Mouse (Mus musculus) liver, adult (tissue): ENCODE results near the gene Mettl7a1.

Source experiments
- GATA4 ChIP-seq: IDR thresholded peaks from 2 replicates; pipeline ENCODE4 v1.6.1; 2014; ENCODE audit warnings: mild to moderate bottlenecking, low read length; ENCODE audit not compliant: insufficient replicate concordance

Mettl7a1 gene

DNA sequence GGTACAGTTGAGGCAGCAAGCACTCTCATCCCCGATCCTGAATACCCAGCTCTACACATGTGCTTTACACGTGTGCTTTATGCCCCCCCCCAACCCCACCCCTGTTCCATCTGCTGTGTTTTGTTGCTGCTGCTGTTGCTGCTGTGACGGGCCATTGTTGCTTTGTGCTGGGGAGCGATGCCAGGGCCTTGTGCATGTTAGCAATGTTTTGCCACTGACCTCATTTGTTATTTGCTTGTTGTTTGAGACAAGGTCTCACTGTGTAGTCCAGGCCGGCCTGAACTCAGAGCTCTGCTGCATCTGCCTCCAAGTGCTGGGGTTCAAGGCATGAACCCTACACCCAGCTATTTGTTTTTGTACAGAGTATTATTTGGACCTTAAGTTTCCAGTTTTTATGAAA, 13.1 kb upstream of the Mettl7a1 start:
- TF ChIP-seq GATA4, result no peak

DNA sequence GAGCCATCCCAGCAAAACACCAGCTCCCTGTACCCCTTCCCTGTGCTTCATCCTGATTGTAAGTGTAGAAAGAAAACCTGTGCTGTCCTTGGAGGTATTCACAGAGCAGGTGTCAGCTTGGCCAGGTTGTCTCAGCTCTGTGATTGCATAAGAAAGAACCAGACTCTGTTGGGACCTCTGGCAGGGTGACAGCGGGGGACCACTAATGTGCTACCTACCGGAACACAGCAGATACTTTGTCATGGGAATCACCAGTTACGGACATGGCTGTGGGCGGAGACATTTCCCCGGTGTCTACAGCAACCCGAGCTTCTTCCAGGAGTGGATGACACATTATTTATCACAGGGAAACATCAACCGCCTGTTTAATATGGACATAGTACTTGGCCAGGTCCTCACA, 11.6 kb upstream of the Mettl7a1 start:
- TF ChIP-seq GATA4, result no peak

DNA sequence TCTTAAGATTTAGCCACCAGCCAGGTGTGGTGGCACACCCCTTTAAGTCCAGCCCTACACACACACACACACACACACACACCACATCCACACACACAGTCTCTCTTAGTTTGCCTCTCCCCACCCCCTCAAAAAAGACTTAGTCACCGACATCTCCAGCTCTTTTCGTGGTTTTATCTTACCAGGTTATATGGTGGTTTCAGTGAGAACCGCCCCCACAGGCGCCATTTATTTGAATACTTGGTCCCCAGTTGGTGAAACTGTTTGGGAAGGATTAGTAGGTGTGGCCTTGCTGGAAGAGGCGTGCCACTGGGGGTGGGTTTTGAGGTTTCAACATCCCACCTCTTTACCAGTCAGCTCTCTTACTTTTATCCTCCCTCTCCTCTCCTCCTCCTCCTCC, 6.1 kb upstream of the Mettl7a1 start:
- TF ChIP-seq GATA4, result no peak

DNA sequence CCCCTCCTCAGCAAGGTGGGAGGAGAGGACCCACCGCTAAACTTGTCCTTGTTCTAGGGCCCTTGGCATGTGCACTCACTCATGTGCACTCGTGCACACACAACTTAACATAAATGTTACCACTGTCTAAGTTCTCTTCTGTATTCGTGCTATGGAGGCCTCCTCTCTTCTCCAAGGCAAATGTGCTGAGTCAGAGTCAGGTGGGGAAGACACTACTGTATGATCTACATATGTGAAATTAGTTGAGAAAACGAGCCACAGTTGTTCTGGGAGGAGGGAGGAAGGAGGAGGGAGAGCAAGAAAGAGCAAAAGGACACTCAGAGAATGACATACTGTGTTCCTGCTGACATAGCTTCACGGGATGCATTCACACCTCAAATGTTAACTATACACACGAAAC, 3.4 kb upstream of the Mettl7a1 start:
- TF ChIP-seq GATA4, result no peak

DNA sequence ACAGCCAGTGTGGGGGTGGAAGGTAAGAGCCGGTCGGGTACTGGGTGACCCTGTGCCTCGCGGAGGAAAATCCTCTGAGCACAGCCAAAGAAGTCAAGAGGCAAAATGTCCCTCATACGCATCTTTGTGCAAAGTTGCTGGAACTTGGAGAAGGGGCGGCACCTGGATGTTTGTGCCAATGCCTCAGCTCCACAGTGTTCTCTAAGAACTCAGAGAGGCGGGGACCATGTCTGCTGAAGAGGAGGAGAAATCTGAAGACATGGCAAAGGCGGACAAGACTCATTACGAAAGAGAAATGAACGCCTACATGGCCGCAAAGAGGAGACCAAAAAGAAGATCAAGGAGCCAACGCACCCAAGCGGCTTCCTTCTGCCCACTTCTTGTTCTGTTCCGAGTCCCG, 2.4 kb upstream of the Mettl7a1 start:
- TF ChIP-seq GATA4, result no peak

DNA sequence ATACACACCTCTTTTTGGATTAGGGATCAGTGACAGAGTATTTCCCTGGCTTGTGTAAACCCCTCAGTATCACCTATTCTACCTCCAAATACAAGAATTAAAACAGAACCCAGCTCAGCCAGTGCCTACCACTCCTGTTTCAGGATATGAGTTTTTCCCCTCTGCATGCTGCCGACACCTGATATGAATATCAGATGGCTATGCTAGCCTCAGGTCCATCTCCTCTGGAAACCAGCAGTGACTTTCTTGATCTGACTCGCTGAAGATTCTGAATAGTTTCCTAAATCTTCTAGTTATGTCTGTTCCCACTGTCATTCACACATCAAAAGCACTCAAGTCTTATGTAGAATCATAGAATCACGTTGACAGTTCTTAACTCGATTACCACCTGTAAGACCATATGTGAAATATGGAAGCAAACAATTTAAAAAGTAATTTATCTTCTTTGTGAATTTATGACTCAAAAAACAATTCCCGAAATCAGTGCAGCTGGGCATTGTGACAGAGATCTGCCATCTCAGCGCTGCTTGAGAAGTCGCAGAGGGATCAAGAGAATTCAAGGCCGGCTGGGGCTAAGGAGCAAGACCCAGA, 417 bp upstream of the Mettl7a1 start:
- TF ChIP-seq GATA4, result no peak

DNA sequence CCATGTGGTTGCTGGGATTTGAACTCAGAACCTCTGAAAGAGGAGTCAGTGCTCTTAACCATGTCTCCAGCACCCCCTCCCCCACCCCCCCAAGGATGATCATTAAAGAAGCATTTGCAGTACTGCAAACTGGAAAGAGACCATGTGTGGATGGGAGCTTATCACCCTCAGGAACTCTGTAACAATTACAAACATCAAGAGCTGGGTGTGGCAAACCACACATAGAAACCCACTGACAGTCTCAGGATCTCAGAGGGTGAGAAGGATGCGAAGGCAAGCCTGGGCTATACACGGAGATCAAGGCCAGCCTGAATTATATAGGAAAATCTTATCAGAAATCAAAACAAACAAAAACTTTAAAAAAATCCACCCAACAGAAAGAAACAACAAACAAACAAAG, 2.3 kb downstream of the Mettl7a1 start:
- no peak for TF ChIP-seq GATA4

DNA sequence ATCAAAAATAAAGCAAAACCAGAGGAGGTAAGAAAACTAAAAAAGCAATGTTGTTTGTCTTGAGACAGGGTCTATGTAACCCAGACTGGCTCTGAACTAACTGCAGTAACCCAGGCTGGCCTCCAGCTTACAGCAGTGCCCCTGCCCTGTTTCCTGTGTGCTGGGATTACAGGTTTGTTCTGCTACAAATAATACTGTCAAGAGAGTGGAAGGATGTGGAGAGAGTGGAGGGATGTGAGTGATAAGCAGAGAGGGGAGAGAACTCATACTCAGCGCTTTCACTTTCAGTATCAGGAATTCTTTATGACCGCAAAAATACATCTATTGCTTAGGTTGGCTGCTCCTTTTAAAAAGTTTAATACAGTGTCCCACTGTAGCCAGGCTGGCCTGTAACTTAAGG, 8.4 kb downstream of the Mettl7a1 start:
- peak; percentile 49; the same call in 1 of the 2 replicates for TF ChIP-seq GATA4

DNA sequence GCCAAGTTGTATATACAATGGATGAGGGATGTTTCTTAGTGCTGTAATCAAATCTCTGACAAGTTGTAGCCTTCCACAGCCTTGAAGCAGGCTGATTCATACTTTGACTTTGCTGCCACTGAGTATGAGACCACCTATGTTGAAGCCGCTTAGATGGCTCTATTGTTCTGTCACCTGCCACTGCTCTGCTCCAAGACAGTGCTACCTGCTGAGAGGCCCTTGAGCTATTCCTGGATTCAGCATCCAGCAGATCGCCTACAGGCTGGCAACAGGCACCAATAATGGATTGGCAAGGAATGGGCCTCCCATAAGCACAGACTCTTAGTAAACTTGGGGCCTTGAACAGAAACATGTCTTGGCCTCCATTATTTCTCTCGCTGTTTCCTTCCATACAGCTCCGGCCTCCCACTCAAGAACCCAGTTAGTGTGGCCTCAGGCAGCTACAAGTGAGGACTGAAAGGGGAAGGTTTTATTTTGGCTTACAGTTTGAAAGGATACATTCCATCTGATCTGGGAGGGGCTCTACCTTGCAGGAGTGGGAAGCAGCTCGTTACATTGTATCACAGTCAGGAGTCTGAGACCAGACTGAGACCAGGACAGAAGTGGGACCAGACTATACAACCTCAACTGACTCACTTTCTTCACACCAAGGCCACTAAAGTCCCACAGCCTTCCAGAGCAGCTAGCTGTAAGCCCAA, 10.7 kb downstream of the Mettl7a1 start:
- TF ChIP-seq GATA4, result no peak

DNA sequence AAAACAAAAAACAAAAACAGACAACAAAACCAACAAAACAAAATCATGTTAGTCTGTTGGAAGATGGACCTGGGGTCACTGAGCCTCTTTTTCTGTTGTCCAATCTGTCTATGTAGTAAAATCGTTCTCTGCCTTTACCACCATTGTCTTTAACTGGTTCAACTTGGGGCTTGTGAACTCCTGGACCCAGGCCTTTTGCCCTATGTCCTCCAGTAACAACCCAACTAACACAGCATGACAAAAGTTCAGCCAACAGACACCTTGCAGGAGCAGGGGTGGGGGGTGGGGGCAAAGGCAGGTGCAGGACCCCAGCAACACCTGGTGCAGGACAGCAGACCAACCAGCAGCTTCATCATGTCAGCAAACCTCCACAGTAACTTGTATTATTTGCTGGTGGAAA, 15.9 kb downstream of the Mettl7a1 start:
- no peak for TF ChIP-seq GATA4

DNA sequence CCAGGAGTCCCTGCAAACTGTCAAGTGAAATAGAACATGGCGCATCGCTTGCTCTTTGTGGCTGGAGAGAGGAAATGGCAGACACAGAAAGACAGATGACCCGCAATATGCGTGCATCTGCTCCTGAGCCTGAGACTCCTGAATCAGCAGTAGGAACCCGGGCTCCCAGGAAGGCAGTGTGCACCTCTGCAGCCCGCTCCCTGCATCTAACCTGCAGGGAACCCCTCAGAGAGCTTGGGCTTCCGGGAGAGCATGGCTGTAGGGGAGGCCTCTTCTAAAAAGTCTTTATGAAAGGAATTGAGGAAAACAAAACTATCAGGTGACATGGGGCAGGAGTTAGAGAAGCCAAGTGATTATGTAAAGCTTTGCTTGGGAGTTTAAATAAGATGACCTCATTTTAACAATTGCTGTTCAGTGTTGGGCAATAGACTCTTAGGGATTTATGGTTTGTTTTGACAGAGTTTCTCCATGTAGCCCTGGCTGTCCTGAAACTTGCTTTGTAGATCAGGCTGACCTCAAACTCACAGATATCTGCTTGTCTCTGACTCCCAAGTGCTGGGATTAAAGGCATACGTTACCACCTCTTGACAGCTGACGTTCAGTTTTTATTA, 16.5 kb downstream of the Mettl7a1 start:
- TF ChIP-seq GATA4, result no peak

DNA sequence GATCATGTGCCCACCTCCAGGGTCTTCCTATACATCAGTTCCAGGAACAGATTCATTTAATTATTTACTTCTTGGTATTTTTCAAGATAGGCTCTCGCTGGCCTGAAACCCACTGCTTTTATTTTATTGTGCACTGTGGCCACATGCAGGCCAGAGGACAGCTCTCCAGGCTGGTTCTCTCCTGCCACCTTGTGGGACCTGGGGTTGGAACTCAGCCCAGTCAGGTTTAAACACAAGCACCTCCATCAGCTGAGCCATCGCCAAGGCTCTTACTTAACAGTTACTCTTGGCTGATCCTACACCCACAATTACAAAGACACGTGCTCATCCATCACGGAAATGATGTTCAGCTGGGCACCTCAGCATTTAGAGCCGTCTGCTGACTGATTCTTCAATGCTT, 17.2 kb downstream of the Mettl7a1 start:
- TF ChIP-seq GATA4, result no peak

DNA sequence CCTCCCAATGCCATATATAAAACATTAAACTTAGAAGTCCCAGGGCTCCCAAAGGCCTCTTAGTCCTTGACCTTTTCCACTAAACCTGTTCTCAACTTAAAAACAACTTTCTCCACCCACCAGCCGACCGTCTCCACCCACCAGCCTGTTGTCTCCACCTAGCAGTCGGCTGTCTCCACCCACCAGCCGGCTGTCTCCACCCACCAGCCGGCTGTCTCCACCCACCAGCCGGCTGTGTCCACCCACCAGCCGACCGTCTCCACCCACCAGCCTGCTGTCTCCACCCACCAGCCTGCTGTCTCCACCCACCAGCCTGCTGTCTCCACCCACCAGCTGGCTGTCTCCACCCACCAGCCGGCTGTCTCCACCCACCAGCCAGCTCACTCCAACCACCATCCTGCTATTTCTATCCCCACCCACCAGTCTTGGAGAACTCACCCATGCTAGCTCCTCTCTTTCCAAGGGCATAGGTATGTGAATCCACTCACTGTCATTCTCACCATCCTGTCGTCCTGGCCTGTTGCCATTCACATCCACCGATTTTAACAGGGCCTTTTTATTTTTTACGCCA, 20.2 kb downstream of the Mettl7a1 start:
- TF ChIP-seq GATA4, result no peak

DNA sequence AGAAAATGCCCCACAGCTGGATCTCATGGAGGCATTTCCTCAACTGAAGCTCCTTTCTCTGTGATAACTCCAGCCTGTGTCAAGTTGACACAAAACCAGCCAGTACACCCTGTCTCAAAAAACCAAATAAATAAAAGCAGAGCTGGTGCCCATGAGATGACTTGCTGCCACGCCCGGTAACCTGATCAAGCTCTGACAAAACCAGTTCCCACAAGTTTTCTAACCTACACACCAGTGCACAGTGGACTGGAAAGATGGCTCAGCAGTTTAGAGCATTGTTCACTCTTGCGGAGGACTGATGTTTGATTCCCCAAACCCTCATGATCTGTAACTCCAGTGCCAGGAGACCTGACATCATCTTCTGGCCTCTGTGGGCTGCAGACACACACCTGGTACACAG, 21.3 kb downstream of the Mettl7a1 start:
- TF ChIP-seq GATA4, result no peak

DNA sequence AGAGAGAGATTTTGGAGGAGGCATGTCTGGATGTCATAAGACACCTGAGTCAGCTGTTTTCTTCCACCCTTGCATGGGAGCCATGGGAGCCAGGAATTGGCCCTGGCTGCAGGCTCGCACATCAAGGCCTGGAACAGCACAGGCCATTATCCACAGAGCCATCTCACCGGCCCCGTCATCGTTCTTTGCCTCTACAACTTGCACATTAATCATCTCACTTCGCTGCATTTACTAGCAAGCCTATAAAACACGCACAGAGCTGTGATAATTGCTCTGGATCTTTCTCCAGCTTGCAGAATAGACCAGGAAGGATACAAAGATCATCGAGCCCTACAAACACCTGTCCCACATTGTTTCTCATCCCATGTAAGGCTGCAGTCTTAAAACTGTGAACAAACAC, 26.8 kb downstream of the Mettl7a1 start:
- TF ChIP-seq GATA4, result no peak

DNA sequence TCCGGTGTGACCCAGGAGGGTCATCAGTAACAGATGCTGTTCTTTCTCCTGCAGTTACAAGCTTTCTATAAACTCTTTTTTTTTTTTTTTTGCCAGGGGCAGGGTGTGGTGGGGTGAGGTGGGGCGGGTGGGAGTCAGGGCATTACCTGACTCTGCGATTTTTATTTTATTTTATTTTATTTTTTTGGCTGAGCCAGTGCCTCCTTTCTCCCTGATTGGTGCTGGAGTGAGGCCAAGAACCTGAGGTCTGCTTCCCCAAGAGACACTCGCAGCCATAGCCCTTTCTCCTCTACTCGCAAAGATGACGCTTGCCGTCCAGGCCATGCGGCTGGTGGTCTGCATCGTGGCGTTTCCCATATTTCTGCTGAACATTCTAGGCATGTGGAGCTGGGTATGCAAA, 30.7 kb downstream of the Mettl7a1 start, which contains the start of gene Mettl7a3:
Gene Mettl7a3 (plus strand): TSS at position 301 of the 400 bp plus-strand sequence.
- no peak for TF ChIP-seq GATA4

DNA sequence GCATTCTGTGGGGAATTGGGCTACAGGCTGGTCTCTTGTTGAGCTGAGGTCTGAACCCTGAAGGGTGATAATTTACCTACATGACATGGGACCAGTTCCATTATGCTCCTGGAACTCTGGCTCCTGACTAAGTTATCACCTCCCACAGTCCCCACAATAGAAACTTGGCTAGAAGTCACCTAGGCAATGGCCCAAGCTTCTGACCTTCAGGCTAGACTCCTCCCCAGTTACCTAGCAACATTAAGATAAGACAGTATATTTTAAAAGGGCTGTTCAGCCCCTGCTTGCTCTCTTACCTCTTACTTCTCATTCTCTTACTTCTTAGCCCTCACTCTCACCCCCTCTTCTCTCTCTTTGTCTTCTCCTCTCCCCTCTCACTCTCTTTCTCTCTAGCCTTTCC, 41.5 kb downstream of the Mettl7a1 start:
- peak; percentile 16; the same call in 1 of the 2 replicates for TF ChIP-seq GATA4

DNA sequence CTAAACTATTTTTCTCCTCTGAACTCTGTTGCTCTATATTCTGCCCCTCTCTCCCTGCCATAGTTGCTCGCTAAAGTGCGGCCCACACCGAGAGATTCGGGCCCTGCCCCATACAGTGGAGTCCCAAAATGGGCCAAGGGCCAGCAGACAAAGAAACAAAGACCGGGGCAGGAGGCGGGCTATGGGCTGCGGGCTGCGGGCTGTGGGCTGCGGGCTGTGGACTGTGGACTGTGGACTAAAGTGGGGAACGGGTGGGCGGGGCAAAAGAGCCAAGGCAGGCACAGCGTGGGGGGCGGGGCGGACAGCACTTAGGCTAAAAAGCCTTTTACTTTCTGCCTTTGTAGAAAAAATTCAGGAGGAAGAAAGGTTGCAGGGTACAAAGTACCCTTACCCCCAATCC, 42.8 kb downstream of the Mettl7a1 start:
- TF ChIP-seq GATA4, result no peak
